Mouse (Mus musculus) CH12.LX (cell line): ENCODE measurements around the gene Ssbp4.

Experiments used
- CTCF ChIP-seq, 2 experiments: IDR thresholded peaks in 1 of 2; conservative IDR thresholded peaks in 1 of 2; 2 replicates each; pipeline ENCODE4 v1.5.1; 2011 to 2012; ENCODE audit warnings: low read depth in 2 of 2, low read length in 2 of 2, improper control_type of control experiment in 1 of 2, inconsistent platforms in 1 of 2, mild to moderate bottlenecking in 1 of 2, moderate library complexity in 1 of 2
- ELF1 ChIP-seq: IDR thresholded peaks from 2 replicates; pipeline ENCODE4 v1.6.1; 2014; ENCODE audit warnings: low read depth, mild to moderate bottlenecking, inconsistent platforms, low read length, improper control_type of control experiment
- EP300 ChIP-seq: IDR thresholded peaks from 2 replicates; pipeline ENCODE4 v1.6.1; 2011; ENCODE audit warnings: low read length, improper control_type of control experiment
- ETS1 ChIP-seq: conservative IDR thresholded peaks from 2 replicates; pipeline ENCODE4 v1.6.1; 2012; ENCODE audit warnings: low read depth, mild to moderate bottlenecking, inconsistent platforms, low read length, improper control_type of control experiment, moderate library complexity
- HCFC1 ChIP-seq: IDR thresholded peaks from 2 replicates; pipeline ENCODE4 v1.6.1; 2012; ENCODE audit warnings: low read depth, mild to moderate bottlenecking, inconsistent platforms, low read length, improper control_type of control experiment
- KAT2A ChIP-seq: IDR thresholded peaks from 2 replicates; pipeline ENCODE4 v1.6.1; 2012; ENCODE audit warnings: low read length, improper control_type of control experiment, inconsistent platforms; ENCODE audit not compliant: insufficient replicate concordance
- MAFK ChIP-seq: IDR thresholded peaks from 2 replicates; pipeline ENCODE4 v1.6.1; 2011; ENCODE audit warnings: low read length, improper control_type of control experiment; ENCODE audit not compliant: insufficient replicate concordance
- MXI1 ChIP-seq: IDR thresholded peaks from 2 replicates; pipeline ENCODE4 v1.6.1; 2011; ENCODE audit warnings: mild to moderate bottlenecking, low read depth, low read length, improper control_type of control experiment
- POLR2A ChIP-seq: IDR thresholded peaks from 2 replicates; pipeline ENCODE4 v1.6.1; 2011; ENCODE audit warnings: low read depth, mild to moderate bottlenecking, improper control_type of control experiment, low read length
- RAD21 ChIP-seq: IDR thresholded peaks from 2 replicates; pipeline ENCODE4 v1.6.1; 2011; ENCODE audit warnings: low read depth, mild to moderate bottlenecking, low read length, improper control_type of control experiment, moderate library complexity
- TCF12 ChIP-seq: IDR thresholded peaks from 2 replicates; pipeline ENCODE4 v1.6.1; 2014; ENCODE audit warnings: low read depth, mild to moderate bottlenecking, inconsistent platforms, low read length, improper control_type of control experiment
- USF1 ChIP-seq: IDR thresholded peaks from 2 replicates; pipeline ENCODE4 v1.6.1; 2014; ENCODE audit warnings: low read depth, mild to moderate bottlenecking, inconsistent platforms, low read length, improper control_type of control experiment
- USF2 ChIP-seq: conservative IDR thresholded peaks from 2 replicates; pipeline ENCODE4 v1.6.1; 2011; ENCODE audit warnings: low read depth, low read length, improper control_type of control experiment
- ZC3H11A ChIP-seq: IDR thresholded peaks from 2 replicates; pipeline ENCODE4 v1.6.1; 2012; ENCODE audit warnings: low read depth, mild to moderate bottlenecking, inconsistent platforms, low read length, improper control_type of control experiment

DNA sequence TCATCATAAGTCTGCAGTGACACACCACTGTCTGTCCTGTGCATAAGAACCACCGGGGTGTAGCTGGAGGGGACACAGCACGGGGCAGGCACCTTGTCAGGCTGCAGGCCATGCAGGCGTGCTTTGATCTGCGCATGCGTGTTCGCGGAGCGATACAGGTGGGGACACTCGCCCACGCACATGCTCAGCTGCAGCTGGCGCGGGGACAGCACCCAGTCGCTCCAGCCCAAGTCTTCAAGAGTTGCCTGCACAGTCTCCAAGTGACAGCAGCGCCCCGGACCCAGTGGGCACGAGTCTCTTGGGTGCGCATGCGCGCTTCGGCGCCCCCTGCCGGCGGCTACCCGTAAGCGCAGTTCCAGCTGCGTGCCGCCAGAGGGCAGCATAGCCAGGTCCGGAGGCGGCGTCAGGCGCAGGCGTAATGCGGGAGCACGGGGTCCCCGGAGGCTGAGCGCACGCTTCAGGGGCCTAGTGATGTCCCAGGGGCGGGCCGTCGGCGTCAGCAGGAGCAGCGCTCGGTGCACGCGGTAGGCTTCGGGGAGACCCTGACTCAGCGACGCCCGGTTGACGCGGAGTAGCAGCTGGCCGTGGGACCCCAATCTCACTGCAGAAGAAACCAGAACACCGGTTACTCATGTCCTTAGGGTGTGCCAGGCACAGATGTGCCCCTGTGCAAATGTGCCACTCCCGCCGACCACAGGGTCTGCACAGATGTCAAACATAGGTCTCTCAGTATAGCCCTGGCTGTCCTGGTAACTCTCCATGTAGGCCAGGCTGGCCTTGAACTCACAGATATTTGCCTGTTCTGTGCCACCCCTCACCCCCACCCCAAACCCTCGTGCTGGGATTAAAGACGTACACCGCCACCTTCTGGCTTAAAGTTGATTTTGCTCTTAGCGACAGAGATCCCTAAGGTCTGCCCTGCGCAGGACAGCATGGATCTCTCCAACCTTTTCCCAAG lies 21.2 kb upstream of the Ssbp4 start:
- TF ChIP-seq CTCF (conservative IDR thresholded peaks at IDR 0.05 in 1 of 2, IDR thresholded peaks at IDR 0.05 in 1 of 2; ENCODE audit: low read depth in 2 of 2, low read length in 2 of 2) = peak; percentile 90 to 100
- TF ChIP-seq RAD21 = peak; percentile 57
- TF ChIP-seq POLR2A = no peak; the same call in 1 of the 2 replicates
- no peak for TF ChIP-seq MAFK
- peak; percentile 55; the same call in 1 of the 2 replicates for TF ChIP-seq KAT2A
- peak; percentile 86 for TF ChIP-seq TCF12
- TF ChIP-seq EP300 = peak; percentile 24; the same call in 1 of the 2 replicates
- peak; percentile 64 for TF ChIP-seq ETS1
- no peak for TF ChIP-seq USF1
- peak; percentile 69; the same call in 1 of the 2 replicates for TF ChIP-seq HCFC1
- TF ChIP-seq USF2 = no peak; the same call in 1 of the 2 replicates
- TF ChIP-seq ELF1 = peak; percentile 65
- no peak; the same call in 1 of the 2 replicates for TF ChIP-seq ZC3H11A
- peak; percentile 76 for TF ChIP-seq MXI1
